Mouse (Mus musculus) olfactory bulb, adult 2 months (tissue): ENCODE measurements around the gene Smoc1.

Experiments
- CTCF ChIP-seq: fragments of 200-500 bp; IDR thresholded peaks from 2 replicates; pipeline ENCODE4 v1.5.1; 2012; ENCODE audit warnings: low read depth, mild to moderate bottlenecking, low read length, moderate library complexity; ENCODE audit not compliant: insufficient read depth
- POLR2A ChIP-seq: fragments of 200-500 bp; IDR thresholded peaks from 2 replicates; pipeline ENCODE4 v1.6.1; 2012; ENCODE audit warnings: mild to moderate bottlenecking, low read depth, low read length, moderate library complexity; ENCODE audit not compliant: insufficient read depth

DNA sequence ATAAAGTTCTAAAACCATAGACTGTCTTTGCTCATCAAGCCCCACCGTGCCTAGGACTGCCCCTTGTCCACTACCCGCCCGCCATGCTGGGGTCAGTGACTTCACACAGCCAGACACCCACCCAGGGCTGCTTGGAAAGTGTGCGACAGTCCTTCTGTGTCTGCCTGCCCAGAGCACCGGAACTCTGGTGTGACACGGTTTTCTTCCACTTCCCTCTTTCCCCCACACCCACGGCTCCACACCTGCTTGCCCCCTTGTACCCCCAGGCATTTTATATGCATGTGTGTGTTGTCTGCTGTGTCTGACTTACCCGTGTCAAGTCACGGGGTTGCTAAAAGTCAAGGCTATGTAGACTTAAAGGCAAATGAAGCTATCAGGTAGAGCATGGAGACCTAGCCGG is 34.8 kb upstream of the Smoc1 start:
- TF ChIP-seq POLR2A = no peak
- TF ChIP-seq CTCF = no peak
